Mouse (Mus musculus) hindbrain, embryonic 14.5 days (tissue): ENCODE data around the gene Insm2. TPM values are rescaled to one million over a fixed set of nuclear protein-coding genes. Genes with fewer than 3 reads are reported as not detected.
"Not testable (repeated sequence)": the region's sequence is repeated elsewhere in the genome, so short reads cannot be mapped to it uniquely, and the experiment has no call there.

Source experiments
- ATAC-seq: fragments of 200-750 bp; cut with Nextera tagmentation; 2 replicates; pipeline ENCODE4 v1.8.0; 2017; ENCODE audit warnings: moderate number of reproducible peaks, mild to moderate bottlenecking, moderate TSS enrichment, moderate library complexity; ENCODE audit not compliant: low FRiP score
- DNase-seq: peaks from one replicate; pipeline ENCODE4 v3.0.0-alpha.2; 2015; ENCODE audit warnings: low spot score
- H3K27ac ChIP-seq: fragments of 300-500 bp; sonication (generic); 2 replicates; pipeline ENCODE4 v1.5.1; 2014; ENCODE audit warnings: mild to moderate bottlenecking, moderate library complexity
- H3K27me3 ChIP-seq: fragments of 300-500 bp; sonication (generic); 2 replicates; pipeline ENCODE4 v1.6.1; 2014; ENCODE audit warnings: mild to moderate bottlenecking, low read length, mixed read lengths; ENCODE audit not compliant: control insufficient read depth, insufficient read depth
- H3K36me3 ChIP-seq: fragments of 300-500 bp; sonication (generic); replicated peaks from 2 replicates; pipeline ENCODE4 v1.6.1; 2014; ENCODE audit not compliant: control insufficient read depth, insufficient read depth
- H3K4me1 ChIP-seq: fragments of 300-500 bp; sonication (generic); replicated peaks from 2 replicates; pipeline ENCODE4 v1.6.1; 2014; ENCODE audit warnings: antibody characterized with exemption, low read length, mixed read lengths; ENCODE audit not compliant: control insufficient read depth, insufficient read depth
- H3K4me2 ChIP-seq: fragments of 300-500 bp; sonication (generic); replicated peaks from 2 replicates; pipeline ENCODE4 v1.6.1; 2014; ENCODE audit warnings: mild to moderate bottlenecking, moderate library complexity
- H3K4me3 ChIP-seq: fragments of 300-500 bp; sonication (generic); replicated peaks from 2 replicates; pipeline ENCODE4 v1.5.1; 2014; ENCODE audit warnings: mild to moderate bottlenecking, low read length
- H3K9ac ChIP-seq: fragments of 300-500 bp; sonication (generic); 2 replicates; pipeline ENCODE4 v1.6.1; 2014
- H3K9me3 ChIP-seq: fragments of 300-500 bp; sonication (generic); 2 replicates; pipeline ENCODE4 v1.6.1; 2016; ENCODE audit warnings: low read length; ENCODE audit not compliant: control insufficient read depth
- WGBS: fragments of 180-500 bp; shearing (Covaris S2); extraction: QIAGEN DNeasy Blood & Tissue Kit; methylation state at CpG from one replicate; pipeline ENCODE4 v1.1.7; 2014; 5-methylcytosine and 5-hydroxymethylcytosine counted together
- polyA plus RNA-seq: library from polyadenylated mRNA; unstranded; fragments of >200 nt; fragmentation: Nextera tagmentation; extraction: Ambion mirVana; gene quantifications from 2 replicates; pipeline ENCODE4 v1.2.1, GENCODE M21; 2014

Insm2 gene
- 0.90 and 1.7 TPM in 2 replicates for polyA plus RNA-seq

GRCm38 (mm10) chr12:55598887-55599561, at the start of gene Insm2:
Gene Insm2 (plus strand): TSS chr12:55599427.
- WGBS = under 1% methylated on average over 65 of the region's 77 CpGs
- peak; percentile 70 for ATAC-seq
- peaks cover 71% of the 10 kb centered on the region for H3K27me3 ChIP-seq

DNA sequence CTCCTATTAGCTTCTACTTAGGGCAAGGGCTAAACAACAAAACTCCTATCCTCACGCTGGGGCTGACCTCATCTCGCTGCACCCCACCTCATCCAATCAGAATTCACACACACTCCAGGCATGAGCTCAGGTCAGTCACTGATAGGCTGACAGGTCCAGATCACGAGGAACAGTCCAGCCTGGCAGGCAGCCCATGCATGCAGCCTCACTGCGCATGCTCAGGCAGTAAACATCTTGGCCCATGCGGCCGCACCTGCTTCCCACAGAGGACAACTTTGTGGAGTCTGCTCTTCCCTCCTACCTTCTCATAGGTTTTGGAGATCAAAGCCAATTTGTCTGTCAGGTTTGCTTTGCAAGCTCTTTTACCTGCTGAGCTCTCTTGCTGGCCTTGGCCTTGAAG, 44.3 kb upstream of the Insm2 start:
- H3K27ac ChIP-seq, DNase-seq, ATAC-seq, H3K27me3 ChIP-seq, H3K4me1 ChIP-seq, H3K36me3 ChIP-seq, H3K4me3 ChIP-seq, H3K9me3 ChIP-seq, H3K9ac ChIP-seq, H3K4me2 ChIP-seq: not testable (repeated sequence)
- WGBS = 85% methylated on average over 6 of the region's 6 CpGs

More at GRCm38 (mm10) chr12:55598887-55599561, at the start of gene Insm2:
- Histone ChIP-seq H3K4me1 (peaks cover 25% of the 10 kb centered on the region), H3K9me3 (no peaks in the 10 kb centered on the region), H3K4me3 (peak within 1 kb of the TSS; percentile 55), H3K4me2 (peak within 1 kb of the TSS; percentile 94), H3K27ac (no peak within 1 kb of the TSS), H3K9ac (peak within 1 kb of the TSS; percentile 56), H3K36me3 (peaks cover 5% of the 10 kb centered on the region; the same call in 1 of the 2 replicates)
- DNase-seq = peak; percentile 33

DNA sequence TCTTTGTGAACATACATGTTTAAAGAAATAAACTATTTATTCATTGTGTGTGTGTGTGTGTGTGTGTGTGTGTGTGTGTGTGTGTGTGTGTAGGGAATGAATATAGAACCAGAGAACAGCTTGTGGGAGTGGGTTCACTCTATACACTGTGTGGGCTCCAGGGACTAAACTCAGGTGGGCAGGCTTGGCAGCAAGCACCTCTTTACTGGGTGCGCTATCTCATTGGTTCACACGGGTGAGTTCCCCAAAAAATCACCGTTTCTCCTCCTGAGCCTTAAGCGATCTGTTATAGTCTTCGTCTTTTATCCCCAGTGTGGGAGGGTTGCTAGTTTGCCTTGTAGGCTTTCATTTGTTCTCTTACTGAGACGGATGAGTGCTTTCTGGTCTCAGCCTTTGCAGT, 41.4 kb upstream of the Insm2 start:
- ATAC-seq (no peak), DNase-seq (no peak)
- WGBS = 68% methylated on average over 6 of the region's 6 CpGs
- no peaks in the 10 kb centered on the region; the same call in 1 of the 2 replicates for H3K4me1 ChIP-seq
- no peak overlapping the region for H3K4me2 ChIP-seq
- H3K27me3 ChIP-seq = no peaks in the 10 kb centered on the region
- no peaks in the 10 kb centered on the region for H3K36me3 ChIP-seq
- no peak overlapping the region for H3K9ac ChIP-seq
- no peak overlapping the region for H3K27ac ChIP-seq
- H3K4me3 ChIP-seq = no peak overlapping the region
- H3K9me3 ChIP-seq = no peaks in the 10 kb centered on the region

DNA sequence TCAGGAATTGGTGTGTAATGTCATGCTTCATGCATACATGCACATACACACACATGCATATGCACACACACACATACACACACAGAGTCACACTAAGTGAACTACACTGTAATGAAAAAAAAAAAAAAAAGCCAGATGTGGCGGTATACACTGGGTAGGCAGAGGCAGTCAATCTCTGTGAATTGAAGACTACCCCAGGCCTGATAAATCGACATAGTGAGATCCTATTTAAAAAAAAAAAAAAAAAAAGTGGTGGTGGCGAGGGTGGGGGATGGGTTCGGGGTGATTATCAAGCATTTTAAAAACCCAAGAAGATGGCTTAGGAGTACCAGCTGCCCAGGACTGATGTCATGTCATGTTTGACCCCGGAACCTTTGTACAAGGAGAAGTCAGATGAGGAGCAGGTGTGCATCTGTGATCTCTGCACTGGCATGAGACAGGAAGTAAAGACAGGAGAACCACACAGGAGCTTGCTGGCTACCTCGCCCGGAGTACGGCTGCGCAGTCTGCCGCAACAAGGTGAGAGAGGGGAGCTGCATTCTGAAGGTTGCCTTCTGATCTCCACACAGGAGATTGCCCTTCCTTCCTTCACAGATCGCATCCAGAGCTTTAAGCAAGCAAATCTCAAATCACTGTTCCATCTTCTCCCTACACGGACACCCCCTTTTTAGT, 39.9 kb upstream of the Insm2 start:
- no peak for ATAC-seq
- no peak overlapping the region; the same call in 1 of the 2 replicates for H3K4me2 ChIP-seq
- no peaks in the 10 kb centered on the region for H3K9me3 ChIP-seq
- H3K9ac ChIP-seq = no peak overlapping the region
- H3K27ac ChIP-seq = no peak overlapping the region
- no peaks in the 10 kb centered on the region for H3K36me3 ChIP-seq
- DNase-seq = no peak
- no peak overlapping the region for H3K4me3 ChIP-seq
- H3K27me3 ChIP-seq = no peaks in the 10 kb centered on the region
- H3K4me1 ChIP-seq = no peaks in the 10 kb centered on the region; the same call in 1 of the 2 replicates
- 90% methylated on average over 12 of the region's 12 CpGs for WGBS

DNA sequence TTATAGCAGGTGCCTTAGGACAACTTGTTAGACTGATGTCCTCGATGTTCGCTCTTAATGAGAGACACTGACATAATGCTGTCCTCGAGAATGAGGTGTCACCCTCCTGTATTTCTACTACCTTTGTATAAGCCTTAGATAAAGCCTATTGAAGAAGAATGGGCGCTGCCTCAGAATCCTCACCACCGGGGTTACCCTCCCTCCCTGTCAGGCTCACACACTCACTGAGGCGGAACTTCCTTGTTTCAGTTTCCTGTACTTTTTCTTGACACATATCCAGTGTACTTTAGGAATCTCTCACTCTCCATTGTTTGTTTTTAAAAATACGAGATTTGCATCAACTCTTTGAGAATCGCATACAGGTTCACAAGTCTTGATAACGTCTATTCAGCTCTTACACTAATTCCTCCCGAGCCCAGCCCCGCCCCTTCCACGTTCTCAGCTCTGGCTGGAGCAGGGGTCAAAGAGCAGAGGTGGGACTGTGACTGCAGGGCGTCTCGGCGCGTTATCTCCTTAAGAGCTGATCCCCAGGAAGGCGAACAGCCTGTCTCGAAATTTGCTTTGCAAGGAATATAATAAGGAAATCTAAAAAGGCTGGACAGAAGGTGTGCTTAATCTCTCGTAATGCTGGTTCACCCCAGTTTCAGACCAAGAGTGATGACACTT, 39.1 kb upstream of the Insm2 start:
- peak overlapping the region; percentile 46 for H3K4me2 ChIP-seq
- 0 out of 2 replicates have a peak overlapping the region, but pooled peaks have one; percentile 30 for H3K9ac ChIP-seq
- H3K9me3 ChIP-seq = no peaks in the 10 kb centered on the region
- 11% methylated on average over 19 of the region's 19 CpGs for WGBS
- no peaks in the 10 kb centered on the region for H3K27me3 ChIP-seq
- peak overlapping the region; percentile 21 for H3K4me3 ChIP-seq
- DNase-seq (no peak), ATAC-seq (no peak)
- no peaks in the 10 kb centered on the region for H3K36me3 ChIP-seq
- no peak overlapping the region for H3K27ac ChIP-seq
- H3K4me1 ChIP-seq = no peaks in the 10 kb centered on the region; the same call in 1 of the 2 replicates

GRCm38 (mm10) chr12:55563742-55564141, 35.5 kb upstream of the Insm2 start:
- DNase-seq = no peak
- 92% methylated on average over 3 of the region's 3 CpGs for WGBS
- no peak overlapping the region for H3K4me2 ChIP-seq
- no peaks in the 10 kb centered on the region for H3K27me3 ChIP-seq
- no peaks in the 10 kb centered on the region; the same call in 1 of the 2 replicates for H3K4me1 ChIP-seq
- ATAC-seq = no peak
- no peaks in the 10 kb centered on the region for H3K9me3 ChIP-seq
- no peak overlapping the region for H3K4me3 ChIP-seq
- H3K27ac ChIP-seq = no peak overlapping the region
- H3K36me3 ChIP-seq = no peaks in the 10 kb centered on the region
- H3K9ac ChIP-seq = no peak overlapping the region

- Histone ChIP-seq H3K27me3 (no peaks in the 10 kb centered on the region), H3K27ac (no peak overlapping the region), H3K9ac (no peak overlapping the region), H3K4me2 (no peak overlapping the region), H3K4me3 (no peak overlapping the region), H3K36me3 (no peaks in the 10 kb centered on the region), H3K4me1 (no peaks in the 10 kb centered on the region; the same call in 1 of the 2 replicates), H3K9me3 (no peaks in the 10 kb centered on the region)
- ATAC-seq (no peak), DNase-seq (no peak)
- 87% methylated on average over 9 of the region's 9 CpGs for WGBS
Observed at GRCm38 (mm10) chr12:55564187-55564963, 34.9 kb upstream of the Insm2 start.

DNA sequence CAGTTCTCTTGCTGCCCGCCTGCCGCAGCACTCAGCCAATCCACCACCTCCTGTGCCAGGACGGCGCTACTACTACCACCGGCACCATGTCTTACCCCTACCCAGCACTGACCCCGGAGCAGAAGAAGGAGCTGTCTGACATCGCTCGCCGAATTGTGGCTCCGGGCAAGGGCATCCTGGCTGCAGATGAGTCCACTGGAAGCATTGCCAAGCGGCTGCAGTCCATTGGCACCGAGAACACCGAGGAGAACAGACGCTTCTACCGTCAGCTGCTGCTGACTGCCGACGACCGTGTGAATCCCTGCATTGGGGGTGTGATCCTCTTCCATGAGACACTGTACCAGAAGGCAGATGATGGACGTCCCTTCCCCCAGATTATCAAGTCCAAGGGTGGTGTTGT, 34.0 kb upstream of the Insm2 start, which contains the start of gene Aldoart2:
Gene Aldoart2, plus strand, starts transcription at position 34 of the 400 bp plus-strand sequence.
- ATAC-seq = no peak
- H3K9ac ChIP-seq = no peak within 1 kb of the TSS
- H3K4me1 ChIP-seq = no peaks in the 10 kb centered on the region; the same call in 1 of the 2 replicates
- H3K4me3 ChIP-seq = no peak within 1 kb of the TSS
- no peak within 1 kb of the TSS for H3K4me2 ChIP-seq
- DNase-seq = no peak
- H3K36me3 ChIP-seq = no peaks in the 10 kb centered on the region
- no peaks in the 10 kb centered on the region for H3K9me3 ChIP-seq
- WGBS = 96% methylated on average over 19 of the region's 19 CpGs
- H3K27me3 ChIP-seq = no peaks in the 10 kb centered on the region
- H3K27ac ChIP-seq = no peak within 1 kb of the TSS
